Mouse (Mus musculus) layer of hippocampus, adult 8-10 months (tissue): ENCODE results near the gene Mpp5. TPM values are rescaled to one million over a fixed set of nuclear protein-coding genes. Genes with fewer than 3 reads are reported as not detected.

Experiments used
- DNase-seq, 2 experiments: peaks; one replicate each; pipeline ENCODE4 v3.0.0; 2022; ENCODE audit warnings: low spot score in 2 of 2
- total RNA-seq, 4 experiments: library from RNA; stranded (reverse); gene quantifications; 2 replicates each; pipeline ENCODE4 v1.2.4; 2022

The Mpp5 gene
- total RNA-seq, 4 experiments from 2014 or later = 23.6 to 36.8 (median 29.9) TPM

GRCm38 (mm10) chr12:78842429-78842828, 93.7 kb downstream of the Mpp5 start:
- DNase-seq = no peak

- no peak for DNase-seq
Measured at GRCm38 (mm10) chr12:78848246-78848645, 99.5 kb downstream of the Mpp5 start.

- DNase-seq = peak in 1 of 2 experiments; percentile 21
Measured at GRCm38 (mm10) chr12:78860921-78861495, 112.3 kb downstream of the Mpp5 start.

GRCm38 (mm10) chr12:78861496-78862253, 113.0 kb downstream of the Mpp5 start, which contains the start of the genes Atp6v1d and Eif2s1:
Gene Atp6v1d, minus strand, starts transcription at chr12:78861638.
Gene Eif2s1, plus strand, starts transcription at chr12:78861819.
- peak; percentile 99 for DNase-seq

- no peak for DNase-seq
Measured at GRCm38 (mm10) chr12:78862254-78862730, 113.6 kb downstream of the Mpp5 start.

GRCm38 (mm10) chr12:78865434-78865833, 116.7 kb downstream of the Mpp5 start:
- DNase-seq = no peak

GRCm38 (mm10) chr12:78868115-78868514, 119.4 kb downstream of the Mpp5 start:
- no peak for DNase-seq

GRCm38 (mm10) chr12:78874581-78874980, 125.9 kb downstream of the Mpp5 start:
- DNase-seq = no peak

- no peak for DNase-seq
Measured at GRCm38 (mm10) chr12:78890062-78890461, 141.4 kb downstream of the Mpp5 start.

Other genes with a start within 250 kb of the Mpp5 start
- gene Fam71d, start 57.4 kb upstream of the Mpp5 start, total RNA-seq = 1 to 10 TPM in 3 of 4 experiments, under 1 TPM in 1; 0.68 to 2.6 (median 1.6) TPM
- gene Atp6v1d, start 112.7 kb downstream of the Mpp5 start, total RNA-seq = 100 to 1,000 TPM; 242 to 278 (median 250) TPM
- 10 to 100 TPM; 46.6 to 56.8 (median 50.9) TPM for gene Eif2s1, start 112.9 kb downstream of the Mpp5 start, total RNA-seq
- gene Plek2, start 158.1 kb downstream of the Mpp5 start, total RNA-seq = under 1 TPM in 3 of 4 experiments, not detected in 1; 0.21 to 0.49 (median 0.34) TPM